In genomic region chr14:79541606-79542005, GRCm38 (mm10) we compare ENCODE assay signal across 21 mouse cellular contexts. TPM values are rescaled to one million over a fixed set of nuclear protein-coding genes. Genes with fewer than 3 reads are reported as not detected.
DNase-seq lines count a peak whose midpoint lies in the region; ATAC-seq lines count a peak whose summit lies in the region.
"Had no signal": no experiment of that assay in that cellular context is flagged by ENCODE, and none has a peak within 500 bp of the region (broad histone marks: within the 10 kb centered on the region; RNA-seq: fewer than 3 reads in every experiment).

No protein-coding gene starts in this region.

- DNase-seq in CD4-positive helper T cell, adult 2 months (ENCODE audit: low read depth, low spot score): peak; percentile 58
- peak; percentile 47 for DNase-seq in T-cell, adult 2 months (ENCODE audit: low spot score)
- no peak for DNase-seq in layer of hippocampus, postnatal 36 days
- no peak for DNase-seq in neural tube, embryonic 10.5 days (ENCODE audit: extremely low spot score, low spot score)
- no peak for DNase-seq in adrenal gland, postnatal 36 days
- DNase-seq in ovary, postnatal 10 days (ENCODE audit: low spot score): no peak
- DNase-seq: adrenal gland, postnatal 14 days; B cell, adult 2 months; cerebellum, adult 2 months; cerebellum, postnatal 10 days; embryo, embryonic 11 days; gastrocnemius, postnatal 36 days; heart, adult 2 months; heart, postnatal 14 days had no signal

- peaks cover 53% of the 10 kb centered on the region for H3K4me1 ChIP-seq in megakaryocyte, embryonic 14.5 days
- H3K4me1 ChIP-seq: embryonic facial prominence, embryonic 15.5 days; forebrain, embryonic 15.5 days; hindbrain, embryonic 15.5 days had no signal

- H3K4me3 ChIP-seq in megakaryocyte, embryonic 14.5 days (replicated peaks): peak overlapping the region; percentile 73
- H3K4me3 ChIP-seq: embryonic facial prominence, embryonic 15.5 days; forebrain, embryonic 15.5 days; heart, adult 2 months; heart, embryonic 15.5 days; hindbrain, embryonic 15.5 days had no signal

- no peaks in the 10 kb centered on the region for H3K9me3 ChIP-seq in megakaryocyte, embryonic 14.5 days
- H3K9me3 ChIP-seq: embryonic facial prominence, embryonic 15.5 days; forebrain, embryonic 15.5 days; heart, embryonic 15.5 days; hindbrain, embryonic 15.5 days had no signal

- peaks cover 80% of the 10 kb centered on the region for H3K36me3 ChIP-seq in megakaryocyte, embryonic 14.5 days (replicated peaks; ENCODE audit: low read length)
- H3K36me3 ChIP-seq: embryonic facial prominence, embryonic 15.5 days; forebrain, embryonic 15.5 days; heart, embryonic 15.5 days; hindbrain, embryonic 15.5 days had no signal

- no peaks in the 10 kb centered on the region for H3K27me3 ChIP-seq in megakaryocyte, embryonic 14.5 days (replicated peaks)
- H3K27me3 ChIP-seq: CH12.LX; embryonic facial prominence, embryonic 15.5 days; forebrain, embryonic 15.5 days; heart, embryonic 15.5 days; hindbrain, embryonic 15.5 days had no signal

- peak; percentile 55 for ATAC-seq in granulocyte monocyte progenitor cell, adult 5-6 weeks (replicated peaks; ENCODE audit: poor library complexity, severe bottlenecking)
- ATAC-seq: forebrain, embryonic 15.5 days had no signal

RNA-seq across cellular contexts. Expression of gene Sugt1, which starts 45.9 kb away (rescaled TPM):
- 80.8 and 116 TPM in 2 replicates for total RNA-seq in granulocyte monocyte progenitor cell, adult 5-6 weeks (2014; fragmentation: Nextera tagmentation)
- total RNA-seq in granulocyte monocyte progenitor cell, adult 5-6 weeks (2017): 92.4 and 133 TPM in 2 replicates
- 0.22 and 1.7 TPM in 2 replicates for polyA plus RNA-seq in megakaryocyte, embryonic 14.5 days (2012; ENCODE audit: insufficient read depth, low replicate concordance)
- total RNA-seq in layer of hippocampus, postnatal 36 days (2021): 10 to 100 TPM; 81.6 to 96.0 TPM
- total RNA-seq in adrenal gland, postnatal 36 days (2021): 100 to 1,000 TPM in 1 of 2 experiments, 10 to 100 TPM in 1; 96.7 to 149 TPM

Comparison
In these comparisons a context has a peak if more than half of its experiments do, and no peak if none do; other contexts are left out.
1. DNase-seq: peak in CD4-positive helper T cell, adult 2 months (single experiment) and T-cell, adult 2 months (single experiment); none in layer of hippocampus, postnatal 36 days (0 of 2), neural tube, embryonic 10.5 days (single experiment), adrenal gland, postnatal 36 days (0 of 2) and ovary, postnatal 10 days (single experiment).